Mouse (Mus musculus): ENCODE measurements around the gene Arhgdib.

- TF ChIP-seq CTCF (IDR thresholded peaks at IDR 0.05; ENCODE audit: control insufficient read depth, insufficient read depth, low read length) (no peak), POLR2A (IDR thresholded peaks at IDR 0.05; ENCODE audit: borderline replicate concordance, control insufficient read depth, low read depth, low read length) (no peak)
Observed at GRCm38 (mm10) chr6:136906937-136907293, 34.8 kb downstream of the Arhgdib start.

All from bone marrow, adult 2 months (tissue).